Mouse (Mus musculus) right cerebral cortex, postnatal 25 days (tissue): ENCODE data around the gene Tgm3.

ENCODE experiments used
- DNase-seq: peaks from one replicate; pipeline ENCODE4 v3.0.0; 2022

Tgm3 gene

GRCm38 (mm10) chr2:130012026-130012425 lies at the start of gene Tgm3:
Gene Tgm3, plus strand, starts transcription at chr2:130012349.
- no peak for DNase-seq

DNA sequence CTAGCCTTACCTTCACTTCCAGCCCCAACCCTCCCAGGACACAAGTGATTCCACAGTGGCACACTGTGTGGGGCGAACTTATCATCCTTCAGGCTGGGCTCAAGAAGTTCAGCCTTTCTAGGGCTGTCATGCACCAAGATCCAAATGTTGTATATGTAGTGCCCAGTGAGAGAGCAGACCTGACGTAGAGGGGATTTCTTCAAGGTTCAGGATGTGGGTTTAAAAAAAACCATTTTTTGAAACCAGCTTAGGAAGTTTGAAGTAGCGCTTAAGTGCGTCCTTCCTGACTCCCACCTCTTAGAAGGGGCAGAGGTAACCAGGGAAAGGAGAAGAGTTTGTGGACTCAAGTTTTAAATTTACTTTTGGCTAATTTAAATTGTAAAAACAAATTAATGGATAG lies 31.5 kb upstream of the Tgm3 start:
- no peak for DNase-seq

GRCm38 (mm10) chr2:129987527-129988045 lies 24.6 kb upstream of the Tgm3 start:
- DNase-seq, result no peak

DNA sequence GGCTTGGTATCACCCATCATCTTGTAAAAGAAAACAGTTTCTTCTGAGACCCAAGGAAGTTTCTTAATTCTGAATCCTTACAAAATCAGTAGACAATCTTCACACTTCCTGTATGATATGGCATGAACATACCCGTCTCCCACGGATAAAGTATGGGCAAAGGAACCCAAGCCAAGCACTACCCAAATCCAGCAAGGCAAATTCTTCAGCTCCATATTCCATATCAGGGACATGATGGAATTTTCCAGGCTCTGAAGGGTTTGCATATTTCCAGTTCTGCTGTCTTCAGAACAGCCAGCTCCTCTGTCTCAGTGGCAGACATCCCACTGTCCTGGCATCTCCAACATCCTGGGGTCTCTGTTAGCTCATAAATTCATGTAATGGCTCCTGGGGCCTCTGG lies 22.5 kb upstream of the Tgm3 start:
- no peak for DNase-seq

DNA sequence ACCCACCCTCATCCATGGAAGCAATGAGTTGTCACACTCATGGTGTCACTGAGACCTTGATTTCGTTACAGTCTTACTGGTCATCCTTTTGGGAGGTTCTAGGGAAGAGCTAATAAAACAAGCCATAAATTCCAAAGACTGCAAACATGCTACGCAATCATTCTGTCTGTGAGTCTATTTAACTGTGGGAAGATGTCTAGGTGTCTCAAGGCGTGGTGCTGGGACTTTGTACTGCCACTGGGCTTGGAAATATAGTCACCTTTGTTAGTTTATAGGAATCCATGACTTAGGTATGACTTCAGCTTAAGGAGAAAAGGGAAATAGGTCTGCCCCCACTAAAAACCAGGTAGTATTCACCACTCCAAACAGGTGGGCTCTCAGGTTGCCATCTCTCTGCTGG lies 17.7 kb upstream of the Tgm3 start:
- no peak for DNase-seq

- peak; percentile 65 for DNase-seq
These were observed 13.7 kb upstream of the Tgm3 start for GRCm38 (mm10) chr2:129998476-129998875.

- no peak for DNase-seq
These were observed 12.9 kb upstream of the Tgm3 start for GRCm38 (mm10) chr2:129999296-129999695.

DNA sequence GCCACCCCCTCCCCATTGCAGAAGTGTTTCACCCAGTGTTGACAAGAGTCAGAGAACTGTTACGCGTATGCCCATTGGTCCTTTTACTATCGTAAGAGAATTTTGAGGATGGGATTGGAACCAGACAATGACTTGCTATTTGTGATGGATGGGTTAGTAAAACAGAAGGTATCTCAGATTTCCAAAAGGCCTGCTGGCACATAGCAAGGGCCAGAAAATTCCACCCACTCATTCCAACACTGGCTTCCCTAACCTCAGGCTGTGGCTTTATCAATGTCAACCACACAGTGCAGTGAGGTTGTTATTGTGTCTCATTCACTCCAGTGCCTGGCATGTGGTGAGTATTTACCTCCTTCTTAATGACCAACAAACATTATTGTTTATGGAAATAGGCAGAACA lies 11.5 kb upstream of the Tgm3 start:
- no peak for DNase-seq

GRCm38 (mm10) chr2:130004046-130004445 lies 8.1 kb upstream of the Tgm3 start:
- no peak for DNase-seq

DNA sequence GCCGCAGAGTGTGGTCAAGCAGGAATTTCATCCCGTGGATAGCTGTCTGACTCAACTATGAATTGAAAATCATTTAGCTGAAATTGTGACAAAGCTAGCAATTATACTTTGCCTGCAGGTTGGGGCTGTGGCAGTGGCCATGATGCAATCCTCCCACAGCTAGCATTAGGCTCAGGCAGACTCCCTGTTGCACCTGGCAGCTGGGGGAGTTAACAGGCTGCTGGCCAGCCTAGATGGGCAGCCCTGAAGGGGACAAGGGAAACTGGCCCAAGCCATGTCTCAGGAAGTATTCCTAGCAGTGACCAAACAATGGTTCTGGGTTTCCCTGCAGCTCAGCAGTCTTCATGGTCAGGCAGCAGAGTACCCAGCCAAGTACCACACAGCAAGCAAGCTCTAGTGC lies 2.8 kb upstream of the Tgm3 start:
- DNase-seq, result no peak

GRCm38 (mm10) chr2:130013646-130014045 lies 1.5 kb downstream of the Tgm3 start:
- DNase-seq, result no peak

DNA sequence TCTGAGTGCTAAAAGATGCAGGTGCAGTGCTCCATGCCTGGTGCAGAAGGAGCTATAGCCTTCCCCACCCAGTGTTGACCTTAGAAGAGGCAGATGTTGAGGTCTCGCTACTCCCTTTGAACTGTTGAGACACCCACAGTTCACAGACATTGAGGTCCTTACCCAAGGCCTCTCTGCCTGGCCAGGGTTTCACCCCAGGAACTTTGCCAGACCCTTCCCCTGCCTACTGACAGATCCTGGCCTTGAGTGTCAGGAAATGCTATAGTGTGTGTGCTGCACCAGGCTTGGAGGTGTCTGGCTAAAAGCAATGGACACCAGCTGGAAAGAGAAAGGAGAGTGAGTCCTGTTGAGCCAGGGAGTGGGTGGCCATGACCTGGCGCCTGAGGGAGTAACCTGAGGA lies 3.0 kb downstream of the Tgm3 start:
- DNase-seq, result no peak

GRCm38 (mm10) chr2:130018084-130018483 lies 5.9 kb downstream of the Tgm3 start:
- no peak for DNase-seq

GRCm38 (mm10) chr2:130027890-130028289 lies 15.7 kb downstream of the Tgm3 start:
- no peak for DNase-seq

DNA sequence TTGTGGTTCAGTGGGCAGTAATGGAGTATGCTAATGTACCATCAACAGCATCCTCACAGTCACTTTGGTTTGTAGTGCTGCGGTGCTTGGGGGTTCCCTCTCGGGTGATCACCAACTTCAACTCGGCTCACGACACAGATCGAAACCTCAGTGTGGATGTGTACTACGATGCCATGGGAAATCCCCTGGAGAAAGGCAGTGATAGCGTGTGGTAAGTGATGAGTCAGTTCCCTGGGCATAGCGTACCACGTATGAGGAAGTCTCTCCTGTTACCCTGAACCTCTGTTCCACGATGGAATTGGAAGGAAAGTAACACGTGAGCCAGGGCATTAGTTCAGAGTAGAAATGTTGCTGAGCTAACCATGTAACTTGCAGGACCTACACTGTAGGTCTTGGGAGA lies 17.7 kb downstream of the Tgm3 start:
- no peak for DNase-seq

- DNase-seq, result no peak
These were observed 20.5 kb downstream of the Tgm3 start for GRCm38 (mm10) chr2:130032661-130033060.

- DNase-seq, result no peak
These were observed 24.7 kb downstream of the Tgm3 start for GRCm38 (mm10) chr2:130036846-130037245.

- DNase-seq, result no peak
These were observed 26.8 kb downstream of the Tgm3 start for GRCm38 (mm10) chr2:130038971-130039370.

- DNase-seq, result no peak
These were observed 28.2 kb downstream of the Tgm3 start for GRCm38 (mm10) chr2:130040190-130040886.

DNA sequence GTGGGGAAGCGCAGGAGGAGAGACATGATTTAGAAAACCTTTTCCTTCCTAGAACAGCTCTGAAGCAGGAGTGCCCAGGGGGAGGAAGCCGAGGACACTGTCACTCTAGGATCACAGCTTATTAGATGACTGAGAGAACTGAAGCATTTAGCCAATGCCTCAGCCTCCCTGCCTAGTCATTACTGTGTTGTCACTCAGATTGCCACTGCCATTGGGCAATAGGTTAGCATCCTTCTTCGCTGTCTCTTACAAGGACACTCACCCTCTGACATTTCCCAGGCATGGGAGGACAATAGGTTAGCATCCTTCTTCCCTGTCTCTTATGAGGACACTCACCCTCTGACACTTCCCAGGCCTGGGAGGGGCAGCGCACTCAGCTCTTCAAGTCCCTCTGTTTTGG lies 31.7 kb downstream of the Tgm3 start:
- DNase-seq, result no peak

GRCm38 (mm10) chr2:130047923-130048440 lies 35.8 kb downstream of the Tgm3 start:
- no peak for DNase-seq

- no peak for DNase-seq
These were observed 36.6 kb downstream of the Tgm3 start for GRCm38 (mm10) chr2:130048792-130049191.

DNA sequence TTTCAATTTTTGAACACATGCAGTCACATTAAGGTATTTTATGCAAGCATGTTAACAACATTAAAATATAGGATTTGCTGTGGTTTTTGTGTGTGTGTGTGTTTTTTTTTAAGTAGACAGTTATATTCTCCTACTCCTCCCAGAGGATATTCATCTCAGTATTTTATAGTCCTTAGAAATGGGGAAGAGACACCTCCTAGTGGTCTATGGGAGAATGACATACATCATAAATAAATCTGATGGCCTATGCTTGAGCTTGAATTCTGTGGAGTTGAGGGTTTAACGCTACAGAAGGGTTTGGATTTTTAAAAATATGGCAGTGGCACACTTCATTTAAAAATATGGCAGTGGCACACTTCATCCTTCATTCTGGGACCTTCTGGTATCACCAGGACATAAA lies 46.0 kb downstream of the Tgm3 start:
- DNase-seq, result no peak

DNA sequence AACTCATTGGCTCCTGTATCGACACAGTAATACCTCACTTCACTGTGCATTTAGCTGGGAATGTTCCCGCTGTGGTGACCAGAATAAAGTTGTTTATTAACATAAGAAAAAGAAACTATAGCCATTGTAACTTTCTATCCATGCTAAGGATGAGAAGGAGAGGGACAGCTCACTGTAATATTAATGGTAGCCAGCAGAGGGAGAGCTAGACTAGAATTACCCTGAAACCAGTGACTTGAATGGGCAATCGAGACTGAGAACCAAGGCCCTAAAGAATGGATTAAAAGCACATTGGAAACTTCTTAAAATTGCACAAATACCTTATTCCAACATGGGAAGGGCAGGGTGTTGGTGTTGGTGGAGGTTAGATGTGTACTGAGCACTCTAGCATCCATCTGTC lies 56.1 kb downstream of the Tgm3 start:
- DNase-seq, result peak; percentile 29

- no peak for DNase-seq
These were observed 58.2 kb downstream of the Tgm3 start for GRCm38 (mm10) chr2:130070396-130070795.
